Mouse (Mus musculus) stomach, postnatal 0 days (tissue): ENCODE measurements around the gene Ubald2.

ENCODE experiments used
- CTCF ChIP-seq: IDR thresholded peaks from 2 replicates; pipeline ENCODE4 v1.5.1; 2016; ENCODE audit warnings: antibody characterized with exemption, low read depth, mild to moderate bottlenecking, moderate library complexity
- EP300 ChIP-seq: optimal IDR thresholded peaks from 2 replicates; pipeline ENCODE3; 2016; ENCODE audit warnings: antibody characterized with exemption

DNA sequence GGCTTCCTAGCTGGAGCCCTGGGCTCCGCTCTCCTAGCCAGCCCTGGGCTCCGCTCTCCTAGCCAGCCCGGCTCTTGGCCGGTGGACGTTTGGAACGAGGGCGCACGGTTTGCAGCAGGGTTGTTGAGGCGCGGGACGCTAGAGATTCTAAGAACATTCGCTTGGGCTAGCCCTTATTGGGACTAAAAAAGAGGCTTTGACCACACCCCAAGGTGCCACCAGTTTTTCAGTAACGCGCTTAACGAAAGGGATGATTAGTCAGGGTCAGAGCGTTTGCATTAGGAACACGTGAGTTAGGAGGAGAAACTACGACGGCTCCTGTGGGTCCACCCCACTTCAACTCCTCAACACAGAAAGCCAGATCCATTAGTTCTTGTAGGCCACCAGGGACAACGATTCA is 32.2 kb downstream of the Ubald2 start, which contains the start of gene Qrich2:
- TF ChIP-seq CTCF (no peak), EP300 (no peak)
